Mouse (Mus musculus): ENCODE measurements around the gene Itga11.

DNA sequence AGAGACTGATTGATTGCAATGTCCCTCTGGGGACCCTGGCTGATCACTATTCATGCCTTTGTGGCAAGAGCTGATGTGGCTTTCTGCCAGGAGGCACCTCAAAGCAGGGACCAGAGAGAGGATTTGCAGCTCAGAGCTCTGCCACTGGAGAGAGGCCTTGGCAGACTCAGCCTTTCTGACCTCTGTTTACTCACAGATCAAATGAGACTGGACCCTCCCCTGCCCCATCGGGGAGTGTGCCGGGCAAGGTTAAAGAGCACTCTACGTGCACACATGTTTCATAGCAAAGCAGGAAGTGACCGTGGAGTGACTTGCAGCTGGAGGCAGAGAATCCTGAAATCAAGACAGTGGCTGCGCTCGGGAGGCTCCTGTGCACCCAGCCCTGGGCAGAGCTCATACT lies 30.2 kb downstream of the Itga11 start:
- TF ChIP-seq CTCF (conservative IDR thresholded peaks at IDR 0.05; ENCODE audit: low read length), result no peak
- no peak for TF ChIP-seq NANOG (IDR thresholded peaks at IDR 0.05; ENCODE audit: borderline replicate concordance, low read length)

All from E14TG2a.4 (cell line).